Mouse (Mus musculus): ENCODE results near the gene Abca12. TPM values are rescaled to one million over a fixed set of nuclear protein-coding genes. Genes with fewer than 3 reads are reported as not detected.

The Abca12 gene
- polyA plus RNA-seq, 1 experiment from 2014 or later = 0.09 TPM

- no peaks in the 10 kb centered on the region for H3K4me1 ChIP-seq (ENCODE audit: control insufficient read depth, insufficient read depth, low read length)
- H3K27ac ChIP-seq (ENCODE audit: low read length) = no peak overlapping the region
- no peaks in the 10 kb centered on the region for H3K27me3 ChIP-seq (ENCODE audit: control insufficient read depth, insufficient read depth, low read length)
- ATAC-seq (replicated peaks; ENCODE audit: extremely low read depth, insufficient read depth, low FRiP score) = no peak
- no peaks in the 10 kb centered on the region for H3K9me3 ChIP-seq (replicated peaks; ENCODE audit: control insufficient read depth, low read length)
- no peak overlapping the region for H3K9ac ChIP-seq (ENCODE audit: low read length)
- H3K4me3 ChIP-seq (ENCODE audit: low read length) = no peak overlapping the region
- H3K4me2 ChIP-seq (ENCODE audit: low read depth, low read length) = no peak overlapping the region
- no peaks in the 10 kb centered on the region for H3K36me3 ChIP-seq (ENCODE audit: control insufficient read depth, insufficient read depth)
- WGBS = 22% methylated on average over 3 of the region's 3 CpGs
Measured at GRCm38 (mm10) chr1:71397635-71398034, 17.1 kb downstream of the Abca12 start.

- Histone ChIP-seq H3K36me3 (ENCODE audit: control insufficient read depth, insufficient read depth) (no peaks in the 10 kb centered on the region), H3K4me1 (ENCODE audit: control insufficient read depth, insufficient read depth, low read length) (no peaks in the 10 kb centered on the region), H3K9me3 (replicated peaks; ENCODE audit: control insufficient read depth, low read length) (no peaks in the 10 kb centered on the region), H3K9ac (ENCODE audit: low read length) (no peak overlapping the region), H3K27ac (ENCODE audit: low read length) (no peak overlapping the region), H3K4me3 (ENCODE audit: low read length) (no peak overlapping the region), H3K27me3 (ENCODE audit: control insufficient read depth, insufficient read depth, low read length) (no peaks in the 10 kb centered on the region), H3K4me2 (ENCODE audit: low read depth, low read length) (no peak overlapping the region)
- no peak for ATAC-seq (replicated peaks; ENCODE audit: extremely low read depth, insufficient read depth, low FRiP score)
- WGBS = 84% methylated on average over 5 of the region's 5 CpGs
Measured at GRCm38 (mm10) chr1:71396105-71396504, 18.6 kb downstream of the Abca12 start.

GRCm38 (mm10) chr1:71394177-71394576, 20.5 kb downstream of the Abca12 start:
- ATAC-seq (replicated peaks; ENCODE audit: extremely low read depth, insufficient read depth, low FRiP score) = no peak
- H3K4me1 ChIP-seq (ENCODE audit: control insufficient read depth, insufficient read depth, low read length) = no peaks in the 10 kb centered on the region
- no peak overlapping the region for H3K9ac ChIP-seq (ENCODE audit: low read length)

GRCm38 (mm10) chr1:71393489-71393888, 21.2 kb downstream of the Abca12 start:
- WGBS = 89% methylated on average over 8 of the region's 8 CpGs

More at GRCm38 (mm10) chr1:71394177-71394576, 20.5 kb downstream of the Abca12 start:
- Histone ChIP-seq H3K4me3 (ENCODE audit: low read length) (no peak overlapping the region), H3K9me3 (replicated peaks; ENCODE audit: control insufficient read depth, low read length) (no peaks in the 10 kb centered on the region), H3K4me2 (ENCODE audit: low read depth, low read length) (no peak overlapping the region), H3K27me3 (ENCODE audit: control insufficient read depth, insufficient read depth, low read length) (no peaks in the 10 kb centered on the region), H3K27ac (ENCODE audit: low read length) (no peak overlapping the region), H3K36me3 (ENCODE audit: control insufficient read depth, insufficient read depth) (no peaks in the 10 kb centered on the region)
- 21% methylated on average over 2 of the region's 2 CpGs for WGBS

GRCm38 (mm10) chr1:71392463-71392862, 22.2 kb downstream of the Abca12 start:
- Histone ChIP-seq H3K4me3 (ENCODE audit: low read length) (no peak overlapping the region), H3K4me2 (ENCODE audit: low read depth, low read length) (no peak overlapping the region), H3K27me3 (ENCODE audit: control insufficient read depth, insufficient read depth, low read length) (no peaks in the 10 kb centered on the region), H3K9ac (ENCODE audit: low read length) (no peak overlapping the region), H3K36me3 (ENCODE audit: control insufficient read depth, insufficient read depth) (no peaks in the 10 kb centered on the region), H3K9me3 (replicated peaks; ENCODE audit: control insufficient read depth, low read length) (no peaks in the 10 kb centered on the region), H3K27ac (ENCODE audit: low read length) (no peak overlapping the region), H3K4me1 (ENCODE audit: control insufficient read depth, insufficient read depth, low read length) (no peaks in the 10 kb centered on the region)
- WGBS = 69% methylated on average over 2 of the region's 2 CpGs
- no peak for ATAC-seq (replicated peaks; ENCODE audit: extremely low read depth, insufficient read depth, low FRiP score)

More at GRCm38 (mm10) chr1:71393489-71393888, 21.2 kb downstream of the Abca12 start:
- no peak for ATAC-seq (replicated peaks; ENCODE audit: extremely low read depth, insufficient read depth, low FRiP score)
- no peaks in the 10 kb centered on the region for H3K4me1 ChIP-seq (ENCODE audit: control insufficient read depth, insufficient read depth, low read length)
- H3K4me3 ChIP-seq (ENCODE audit: low read length) = no peak overlapping the region
- no peaks in the 10 kb centered on the region for H3K27me3 ChIP-seq (ENCODE audit: control insufficient read depth, insufficient read depth, low read length)
- H3K9ac ChIP-seq (ENCODE audit: low read length) = no peak overlapping the region
- H3K27ac ChIP-seq (ENCODE audit: low read length) = no peak overlapping the region
- no peak overlapping the region for H3K4me2 ChIP-seq (ENCODE audit: low read depth, low read length)
- H3K9me3 ChIP-seq (replicated peaks; ENCODE audit: control insufficient read depth, low read length) = no peaks in the 10 kb centered on the region
- H3K36me3 ChIP-seq (ENCODE audit: control insufficient read depth, insufficient read depth) = no peaks in the 10 kb centered on the region

GRCm38 (mm10) chr1:71386593-71386992, 28.1 kb downstream of the Abca12 start:
- Histone ChIP-seq H3K27me3 (ENCODE audit: control insufficient read depth, insufficient read depth, low read length) (no peaks in the 10 kb centered on the region), H3K4me3 (ENCODE audit: low read length) (no peak overlapping the region), H3K9me3 (replicated peaks; ENCODE audit: control insufficient read depth, low read length) (no peaks in the 10 kb centered on the region), H3K4me2 (ENCODE audit: low read depth, low read length) (no peak overlapping the region), H3K4me1 (ENCODE audit: control insufficient read depth, insufficient read depth, low read length) (no peaks in the 10 kb centered on the region), H3K36me3 (ENCODE audit: control insufficient read depth, insufficient read depth) (no peaks in the 10 kb centered on the region), H3K9ac (ENCODE audit: low read length) (no peak overlapping the region), H3K27ac (ENCODE audit: low read length) (no peak overlapping the region)
- no peak for ATAC-seq (replicated peaks; ENCODE audit: extremely low read depth, insufficient read depth, low FRiP score)
- 88% methylated on average over 8 of the region's 8 CpGs for WGBS

- Histone ChIP-seq H3K36me3 (ENCODE audit: control insufficient read depth, insufficient read depth) (no peaks in the 10 kb centered on the region), H3K4me2 (ENCODE audit: low read depth, low read length) (no peak overlapping the region), H3K9me3 (replicated peaks; ENCODE audit: control insufficient read depth, low read length) (no peaks in the 10 kb centered on the region), H3K27ac (ENCODE audit: low read length) (no peak overlapping the region), H3K4me3 (ENCODE audit: low read length) (no peak overlapping the region), H3K9ac (ENCODE audit: low read length) (no peak overlapping the region), H3K4me1 (ENCODE audit: control insufficient read depth, insufficient read depth, low read length) (no peaks in the 10 kb centered on the region), H3K27me3 (ENCODE audit: control insufficient read depth, insufficient read depth, low read length) (no peaks in the 10 kb centered on the region)
- 75% methylated on average over 1 of the region's 1 CpGs for WGBS
- no peak for ATAC-seq (replicated peaks; ENCODE audit: extremely low read depth, insufficient read depth, low FRiP score)
Measured at GRCm38 (mm10) chr1:71384098-71384497, 30.6 kb downstream of the Abca12 start.

- Histone ChIP-seq H3K4me2 (ENCODE audit: low read depth, low read length) (no peak overlapping the region), H3K4me1 (ENCODE audit: control insufficient read depth, insufficient read depth, low read length) (no peaks in the 10 kb centered on the region), H3K9ac (ENCODE audit: low read length) (no peak overlapping the region), H3K27me3 (ENCODE audit: control insufficient read depth, insufficient read depth, low read length) (no peaks in the 10 kb centered on the region), H3K4me3 (ENCODE audit: low read length) (no peak overlapping the region), H3K36me3 (ENCODE audit: control insufficient read depth, insufficient read depth) (no peaks in the 10 kb centered on the region), H3K9me3 (replicated peaks; ENCODE audit: control insufficient read depth, low read length) (no peaks in the 10 kb centered on the region), H3K27ac (ENCODE audit: low read length) (no peak overlapping the region)
- 87% methylated on average over 5 of the region's 5 CpGs for WGBS
- ATAC-seq (replicated peaks; ENCODE audit: extremely low read depth, insufficient read depth, low FRiP score) = no peak
Measured at GRCm38 (mm10) chr1:71373090-71373489, 41.6 kb downstream of the Abca12 start.

GRCm38 (mm10) chr1:71370266-71370665, 44.4 kb downstream of the Abca12 start:
- ATAC-seq (replicated peaks; ENCODE audit: extremely low read depth, insufficient read depth, low FRiP score) = no peak
- H3K9ac ChIP-seq (ENCODE audit: low read length) = no peak overlapping the region
- no peak overlapping the region for H3K4me3 ChIP-seq (ENCODE audit: low read length)
- H3K4me1 ChIP-seq (ENCODE audit: control insufficient read depth, insufficient read depth, low read length) = no peaks in the 10 kb centered on the region
- no peak overlapping the region for H3K27ac ChIP-seq (ENCODE audit: low read length)
- no peaks in the 10 kb centered on the region for H3K9me3 ChIP-seq (replicated peaks; ENCODE audit: control insufficient read depth, low read length)
- H3K4me2 ChIP-seq (ENCODE audit: low read depth, low read length) = no peak overlapping the region
- H3K36me3 ChIP-seq (ENCODE audit: control insufficient read depth, insufficient read depth) = no peaks in the 10 kb centered on the region
- no peaks in the 10 kb centered on the region for H3K27me3 ChIP-seq (ENCODE audit: control insufficient read depth, insufficient read depth, low read length)

GRCm38 (mm10) chr1:71367770-71368169, 46.9 kb downstream of the Abca12 start:
- no peak overlapping the region for H3K4me3 ChIP-seq (ENCODE audit: low read length)
- H3K4me2 ChIP-seq (ENCODE audit: low read depth, low read length) = no peak overlapping the region
- H3K27ac ChIP-seq (ENCODE audit: low read length) = no peak overlapping the region
- no peaks in the 10 kb centered on the region for H3K27me3 ChIP-seq (ENCODE audit: control insufficient read depth, insufficient read depth, low read length)
- H3K9ac ChIP-seq (ENCODE audit: low read length) = no peak overlapping the region
- ATAC-seq (replicated peaks; ENCODE audit: extremely low read depth, insufficient read depth, low FRiP score) = no peak
- WGBS = 25% methylated on average over 1 of the region's 1 CpGs
- H3K4me1 ChIP-seq (ENCODE audit: control insufficient read depth, insufficient read depth, low read length) = no peaks in the 10 kb centered on the region
- H3K36me3 ChIP-seq (ENCODE audit: control insufficient read depth, insufficient read depth) = no peaks in the 10 kb centered on the region
- H3K9me3 ChIP-seq (replicated peaks; ENCODE audit: control insufficient read depth, low read length) = no peaks in the 10 kb centered on the region

All from heart, embryonic 16.5 days (tissue).